Mouse (Mus musculus) CH12.LX (cell line): ENCODE results near the gene Lrrc41. TPM values are rescaled to one million over a fixed set of nuclear protein-coding genes. Genes with fewer than 3 reads are reported as not detected.

Experiments
- DNase-seq: peaks from one replicate; pipeline ENCODE4 v3.0.0-alpha.2; 2013; ENCODE audit errors: extremely low read depth
- H3K27ac ChIP-seq: 2 replicates; pipeline ENCODE4 v1.5.1; 2012; ENCODE audit warnings: low read depth, mild to moderate bottlenecking, control low read depth, moderate library complexity; ENCODE audit not compliant: insufficient read depth
- H3K27me3 ChIP-seq: replicated peaks from 2 replicates; pipeline ENCODE3; 2012; ENCODE audit warnings: inconsistent platforms
- H3K36me3 ChIP-seq, 2 experiments: replicated peaks in 1 of 2; 2 replicates each; pipeline versions ENCODE3 to v1.6.1; 2012; ENCODE audit warnings: inconsistent platforms in 1 of 2, low read length in 1 of 2, mild to moderate bottlenecking in 1 of 2, mixed read lengths in 1 of 2, moderate library complexity in 1 of 2; ENCODE audit not compliant: control insufficient read depth in 1 of 2, insufficient read depth in 1 of 2
- H3K4me1 ChIP-seq, 2 experiments: 2 replicates each; pipeline ENCODE4 v1.6.1; 2012; ENCODE audit warnings: inconsistent platforms in 1 of 2, moderate library complexity in 1 of 2; ENCODE audit not compliant: insufficient read depth in 2 of 2, control insufficient read depth in 1 of 2
- H3K4me2 ChIP-seq: 2 replicates; pipeline ENCODE4 v1.6.1; 2012; ENCODE audit warnings: low read depth, mild to moderate bottlenecking, control low read depth; ENCODE audit not compliant: poor library complexity, insufficient read depth, severe bottlenecking
- H3K4me3 ChIP-seq, 3 experiments: fragments of 150-350 bp in 1 of 3; sonication (generic) in 1 of 3; replicated peaks in 1 of 3; 2 replicates each; pipeline versions ENCODE3 to v1.5.1; 2011 to 2012; ENCODE audit warnings: low read depth in 2 of 3, low read length in 2 of 3, mild to moderate bottlenecking in 2 of 3, moderate library complexity in 2 of 3, control low read depth in 1 of 3, improper control_type of control experiment in 1 of 3, inconsistent platforms in 1 of 3, mixed read lengths in 1 of 3; ENCODE audit not compliant: poor library complexity in 1 of 3
- H3K79me2 ChIP-seq: replicated peaks from 2 replicates; pipeline ENCODE4 v1.6.1; 2012; ENCODE audit warnings: mild to moderate bottlenecking, moderate library complexity; ENCODE audit not compliant: control insufficient read depth, poor library complexity, insufficient read depth, severe bottlenecking; ENCODE audit errors: extremely low read depth
- H3K9ac ChIP-seq: 2 replicates; pipeline ENCODE4 v1.6.1; 2012; ENCODE audit warnings: low read depth, mild to moderate bottlenecking, control low read depth, moderate library complexity; ENCODE audit not compliant: insufficient read depth
- H3K9me3 ChIP-seq: replicated peaks from 2 replicates; pipeline ENCODE3; 2012; ENCODE audit warnings: low read length, inconsistent platforms, mixed read lengths
- E2F4 ChIP-seq: IDR thresholded peaks from 2 replicates; pipeline ENCODE4 v1.6.1; 2011; ENCODE audit warnings: low read depth, low read length, improper control_type of control experiment; ENCODE audit not compliant: insufficient replicate concordance
- ELF1 ChIP-seq: IDR thresholded peaks from 2 replicates; pipeline ENCODE4 v1.6.1; 2014; ENCODE audit warnings: low read depth, mild to moderate bottlenecking, inconsistent platforms, low read length, improper control_type of control experiment
- IRF4 ChIP-seq: IDR thresholded peaks from 2 replicates; pipeline ENCODE4 v1.6.1; 2014; ENCODE audit warnings: low read depth, mild to moderate bottlenecking, inconsistent platforms, low read length, improper control_type of control experiment
- JUND ChIP-seq: conservative IDR thresholded peaks from 2 replicates; pipeline ENCODE4 v1.6.1; 2011; ENCODE audit warnings: low read depth, low read length, improper control_type of control experiment
- KAT2A ChIP-seq: IDR thresholded peaks from 2 replicates; pipeline ENCODE4 v1.6.1; 2012; ENCODE audit warnings: low read length, improper control_type of control experiment, inconsistent platforms; ENCODE audit not compliant: insufficient replicate concordance
- MXI1 ChIP-seq: IDR thresholded peaks from 2 replicates; pipeline ENCODE4 v1.6.1; 2011; ENCODE audit warnings: mild to moderate bottlenecking, low read depth, low read length, improper control_type of control experiment
- MYC ChIP-seq: IDR thresholded peaks from 2 replicates; pipeline ENCODE4 v1.6.1; 2011; ENCODE audit warnings: low read depth, mild to moderate bottlenecking, improper control_type of control experiment, low read length
- PAX5 ChIP-seq: IDR thresholded peaks from 2 replicates; pipeline ENCODE4 v1.6.1; 2012; ENCODE audit warnings: low read length, inconsistent platforms, mixed read lengths
- POLR2A ChIP-seq: IDR thresholded peaks from 2 replicates; pipeline ENCODE4 v1.6.1; 2011; ENCODE audit warnings: low read depth, mild to moderate bottlenecking, improper control_type of control experiment, low read length
- SMC3 ChIP-seq: IDR thresholded peaks from 2 replicates; pipeline ENCODE4 v1.6.1; 2011; ENCODE audit warnings: low read depth, low read length, improper control_type of control experiment
- TBP ChIP-seq: conservative IDR thresholded peaks from 2 replicates; pipeline ENCODE4 v1.6.1; 2011; ENCODE audit warnings: low read depth, low read length, improper control_type of control experiment
- TCF12 ChIP-seq: IDR thresholded peaks from 2 replicates; pipeline ENCODE4 v1.6.1; 2014; ENCODE audit warnings: low read depth, mild to moderate bottlenecking, inconsistent platforms, low read length, improper control_type of control experiment
- UBTF ChIP-seq: IDR thresholded peaks from 2 replicates; pipeline ENCODE4 v1.6.1; 2012; ENCODE audit warnings: low read depth, mild to moderate bottlenecking, inconsistent platforms, low read length, improper control_type of control experiment, moderate library complexity
- USF1 ChIP-seq: IDR thresholded peaks from 2 replicates; pipeline ENCODE4 v1.6.1; 2014; ENCODE audit warnings: low read depth, mild to moderate bottlenecking, inconsistent platforms, low read length, improper control_type of control experiment
- ZC3H11A ChIP-seq: IDR thresholded peaks from 2 replicates; pipeline ENCODE4 v1.6.1; 2012; ENCODE audit warnings: low read depth, mild to moderate bottlenecking, inconsistent platforms, low read length, improper control_type of control experiment
- ZMIZ1 ChIP-seq: IDR thresholded peaks from 2 replicates; pipeline ENCODE4 v1.6.1; 2012; ENCODE audit warnings: low read depth, mild to moderate bottlenecking, inconsistent platforms, low read length, improper control_type of control experiment
- dilution Hi-C: fragments of 300-500 bp; cut with MboI; formaldehyde crosslinking; loops from 2 replicates; pipeline ENCODE4 v1.14.3; 2020; ENCODE audit warnings: low sequenced_read_pairs; ENCODE audit not compliant: extremely low pct_unique_long_range_greater_than_20kb, extremely low pct_ligation_motif_present
- in situ Hi-C: fragments of 300-500 bp; cut with MboI; formaldehyde crosslinking; loops from 3 replicates; pipeline ENCODE4 v1.14.3; 2019; ENCODE audit warnings: low sequenced_read_pairs, low pct_ligation_motif_present, low pct_unique_long_range_greater_than_20kb, mixed read lengths
- polyA plus RNA-seq: library from polyadenylated mRNA; unstranded; fragments of >175 nt; gene quantifications from 2 replicates; pipeline ENCODE4 v1.2.1, GENCODE M21; 2012; ENCODE audit warnings: low read depth; ENCODE audit not compliant: insufficient read length
- total RNA-seq, 2 experiments: library from RNA; depleted of rRNA; stranded (reverse); fragments of 300-350 nt in 1 of 2; fragments of >200 nt in 1 of 2; gene quantifications; 2 replicates each; pipeline ENCODE4 v1.2.3; 2012 to 2014

Lrrc41 gene
- total and polyA plus RNA-seq, 3 experiments = 48.8 to 60.8 (median 51.8) TPM

GRCm38 (mm10) chr4:116097211-116097610 is 22.1 kb downstream of the Lrrc41 start:
- H3K9me3 ChIP-seq = no peaks in the 10 kb centered on the region
- no peaks in the 10 kb centered on the region; the same call in 1 of the 2 replicates for H3K79me2 ChIP-seq
- H3K27ac ChIP-seq = no peak overlapping the region
- peaks cover 74 to 98% of the 10 kb centered on the region in 2 experiments for H3K36me3 ChIP-seq
- in situ Hi-C loops = no loop called here
- H3K4me1 ChIP-seq = no peaks in the 10 kb centered on the region
- H3K27me3 ChIP-seq = no peaks in the 10 kb centered on the region
- DNase-seq = no peak
- no peak overlapping the region for H3K9ac ChIP-seq
- TF ChIP-seq MXI1 = no peak
- TF ChIP-seq SMC3 = no peak
- TF ChIP-seq POLR2A = no peak
- TF ChIP-seq USF1 = no peak
- no peak for TF ChIP-seq UBTF
- TF ChIP-seq ZMIZ1 = no peak
- no peak for TF ChIP-seq ELF1
- no peak for TF ChIP-seq IRF4
- TF ChIP-seq KAT2A = no peak
- no peak for TF ChIP-seq JUND
- TF ChIP-seq ZC3H11A = no peak
- no peak for TF ChIP-seq E2F4
- no peak for TF ChIP-seq TBP
- dilution Hi-C loops = no loop called here
- no peak overlapping the region for H3K4me2 ChIP-seq
- no peak overlapping the region for H3K4me3 ChIP-seq

GRCm38 (mm10) chr4:116100959-116101358 is 25.9 kb downstream of the Lrrc41 start:
- in situ Hi-C loops = no loop called here
- TF ChIP-seq JUND (no peak), TCF12 (no peak), PAX5 (no peak), MYC (no peak), KAT2A (no peak)
- H3K27ac ChIP-seq = no peak overlapping the region
- dilution Hi-C loops = no loop called here
- H3K9me3 ChIP-seq = no peaks in the 10 kb centered on the region
- H3K4me1 ChIP-seq = no peaks in the 10 kb centered on the region
- no peak overlapping the region for H3K4me3 ChIP-seq
- DNase-seq = no peak
- no peaks in the 10 kb centered on the region for H3K79me2 ChIP-seq
- no peaks in the 10 kb centered on the region for H3K27me3 ChIP-seq
- H3K4me2 ChIP-seq = no peak overlapping the region
- H3K36me3 ChIP-seq = peaks cover 63 to 98% of the 10 kb centered on the region in 2 experiments
- H3K9ac ChIP-seq = no peak overlapping the region
